11 mouse cellular contexts compared by ENCODE assay signal in genomic region chr17:10321754-10322153, GRCm38 (mm10). TPM values are rescaled to one million over a fixed set of nuclear protein-coding genes. Genes with fewer than 3 reads are reported as not detected.
A peak's percentile ranks its signal among the peaks of the same experiment; 100 is the strongest.
DNase-seq lines count a peak whose midpoint lies in the region; ATAC-seq lines count a peak whose summit lies in the region.
"Had no signal": no experiment of that assay in that cellular context is flagged by ENCODE, and none has a peak within 500 bp of the region (broad histone marks: within the 10 kb centered on the region; RNA-seq: fewer than 3 reads in every experiment).

No protein-coding gene starts in this region.

- H3K36me3 ChIP-seq in heart, embryonic 13.5 days: peaks cover 6% of the 10 kb centered on the region
- no peaks in the 10 kb centered on the region for H3K36me3 ChIP-seq in lung, embryonic 15.5 days
- no peaks in the 10 kb centered on the region for H3K36me3 ChIP-seq in hindbrain, embryonic 15.5 days
- no peaks in the 10 kb centered on the region for H3K36me3 ChIP-seq in neural tube, embryonic 12.5 days

- H3K27me3 ChIP-seq in heart, embryonic 13.5 days (replicated peaks): no peaks in the 10 kb centered on the region
- no peaks in the 10 kb centered on the region for H3K27me3 ChIP-seq in lung, embryonic 15.5 days
- H3K27me3 ChIP-seq in hindbrain, embryonic 15.5 days: no peaks in the 10 kb centered on the region
- no peaks in the 10 kb centered on the region for H3K27me3 ChIP-seq in neural tube, embryonic 12.5 days (replicated peaks)

- H3K27ac ChIP-seq in heart, embryonic 13.5 days (replicated peaks): peak overlapping the region; percentile 80
- H3K27ac ChIP-seq in lung, embryonic 15.5 days: no peak overlapping the region
- H3K27ac ChIP-seq in hindbrain, embryonic 15.5 days (replicated peaks): no peak overlapping the region; the same call in 1 of the 2 replicates
- no peak overlapping the region for H3K27ac ChIP-seq in neural tube, embryonic 12.5 days

- WGBS in heart, embryonic 13.5 days: 63% methylated on average over 4 of the region's 4 CpGs
- WGBS in lung, embryonic 15.5 days: 71% methylated on average over 4 of the region's 4 CpGs
- WGBS in hindbrain, embryonic 15.5 days: 58% methylated on average over 4 of the region's 4 CpGs
- 58% methylated on average over 4 of the region's 4 CpGs for WGBS in neural tube, embryonic 12.5 days

- H3K9me3 ChIP-seq in heart, embryonic 13.5 days: no peaks in the 10 kb centered on the region
- H3K9me3 ChIP-seq in lung, embryonic 15.5 days: no peaks in the 10 kb centered on the region
- H3K9me3 ChIP-seq in hindbrain, embryonic 15.5 days: no peaks in the 10 kb centered on the region
- no peaks in the 10 kb centered on the region for H3K9me3 ChIP-seq in neural tube, embryonic 12.5 days

- DNase-seq in heart, postnatal 4 days: no peak
- DNase-seq in lung, postnatal 25 days (ENCODE audit: low spot score): no peak
- no peak for DNase-seq in MN1 (ENCODE audit: low spot score)
- DNase-seq in left cerebral cortex, adult 8-10 months (ENCODE audit: low spot score in 2 of 2): no peak
- DNase-seq: layer of hippocampus, adult 9-11 months; thymus, adult 18-20 months had no signal

- ATAC-seq in heart, embryonic 13.5 days (ENCODE audit: extremely low read depth, insufficient number of reproducible peaks, low FRiP score, low TSS enrichment): no peak
- ATAC-seq in lung, embryonic 15.5 days (ENCODE audit: borderline replicate concordance, extremely low read depth, low FRiP score, low TSS enrichment): no peak
- ATAC-seq in hindbrain, embryonic 15.5 days (ENCODE audit: low FRiP score, low read depth): no peak
- no peak for ATAC-seq in neural tube, embryonic 12.5 days (ENCODE audit: low FRiP score, low read depth)
- ATAC-seq: inflammation-experienced regulatory T-cells, adult 6 months had no signal

- H3K4me3 ChIP-seq in heart, embryonic 13.5 days: peak overlapping the region; percentile 42
- no peak overlapping the region for H3K4me3 ChIP-seq in lung, embryonic 15.5 days
- H3K4me3 ChIP-seq in hindbrain, embryonic 15.5 days: no peak overlapping the region
- H3K4me3 ChIP-seq in neural tube, embryonic 12.5 days: no peak overlapping the region

- peaks cover 50% of the 10 kb centered on the region for H3K4me1 ChIP-seq in heart, embryonic 13.5 days
- peaks cover 18% of the 10 kb centered on the region for H3K4me1 ChIP-seq in lung, embryonic 15.5 days
- peaks cover 23% of the 10 kb centered on the region for H3K4me1 ChIP-seq in hindbrain, embryonic 15.5 days (replicated peaks)
- H3K4me1 ChIP-seq in neural tube, embryonic 12.5 days: peaks cover 7% of the 10 kb centered on the region; the same call in 1 of the 2 replicates

- H3K9ac ChIP-seq in heart, embryonic 13.5 days: peak overlapping the region; percentile 29; the same call in 1 of the 2 replicates
- no peak overlapping the region for H3K9ac ChIP-seq in lung, embryonic 15.5 days
- no peak overlapping the region for H3K9ac ChIP-seq in hindbrain, embryonic 15.5 days
- H3K9ac ChIP-seq in neural tube, embryonic 12.5 days: no peak overlapping the region

- peak overlapping the region; percentile 68 for H3K4me2 ChIP-seq in heart, embryonic 13.5 days
- H3K4me2 ChIP-seq in lung, embryonic 15.5 days: peak overlapping the region; percentile 42
- H3K4me2 ChIP-seq in hindbrain, embryonic 15.5 days: peak overlapping the region; percentile 53
- H3K4me2 ChIP-seq in neural tube, embryonic 12.5 days (replicated peaks): peak overlapping the region; percentile 53

RNA-seq across cellular contexts. Expression of gene Qk, which starts 2.1 kb away (rescaled TPM):
- polyA plus RNA-seq in heart, embryonic 13.5 days (2015; fragmentation: Nextera tagmentation; extraction: Ambion mirVana): 32.9 and 37.0 TPM in 2 replicates
- 100 to 1,000 TPM; 588 to 671 TPM for total RNA-seq in heart, postnatal 4 days (2021)
- 28.5 and 33.3 TPM in 2 replicates for polyA plus RNA-seq in lung, embryonic 15.5 days (2015; fragmentation: Nextera tagmentation; extraction: Ambion mirVana)
- 45.3 and 47.2 TPM in 2 replicates for polyA plus RNA-seq in hindbrain, embryonic 15.5 days (2015; fragmentation: Nextera tagmentation; extraction: Ambion mirVana)
- polyA plus RNA-seq in neural tube, embryonic 12.5 days (2016; fragmentation: Nextera tagmentation; extraction: Ambion mirVana): 45.8 TPM in 2 replicates
- total RNA-seq in left cerebral cortex, adult 8-10 months (2022): 100 to 1,000 TPM; 375 to 387 (median 386) TPM
